Comparison of ENCODE assay signal across 16 mouse cellular contexts in the genomic region with DNA sequence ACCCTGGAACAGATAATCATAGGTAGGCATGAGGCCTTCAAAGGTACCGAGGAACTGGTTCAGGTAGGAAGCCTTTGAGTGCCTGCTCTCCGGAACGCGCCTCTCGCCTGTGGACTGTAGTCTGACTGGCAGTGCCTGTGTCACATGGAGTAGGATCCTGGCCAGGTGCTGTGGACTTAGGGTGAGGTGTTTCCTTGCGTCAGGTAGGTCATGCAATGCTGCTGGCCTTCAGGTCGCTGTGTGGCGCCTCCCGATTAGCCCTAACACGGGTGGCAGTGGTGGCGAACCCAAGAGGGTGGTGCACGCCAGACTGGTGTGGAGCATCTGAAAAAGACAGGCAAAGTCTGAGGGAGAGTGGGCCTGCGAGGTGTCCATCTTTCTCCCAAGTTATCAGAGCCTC. TPM values are rescaled to one million over a fixed set of nuclear protein-coding genes. Genes with fewer than 3 reads are reported as not detected.
DNase-seq lines count a peak whose midpoint lies in the region; ATAC-seq lines count a peak whose summit lies in the region.
"Had no signal": no experiment of that assay in that cellular context is flagged by ENCODE, and none has a peak within 500 bp of the region (broad histone marks: within the 10 kb centered on the region; RNA-seq: fewer than 3 reads in every experiment).

No protein-coding gene starts in this region.

- no peak overlapping the region for H3K27ac ChIP-seq in forebrain, embryonic 11.5 days (ENCODE audit: low read depth, low read length)
- no peak overlapping the region for H3K27ac ChIP-seq in forebrain, embryonic 14.5 days (ENCODE audit: low read depth, low read length)
- no peak overlapping the region for H3K27ac ChIP-seq in midbrain, embryonic 13.5 days
- no peak overlapping the region for H3K27ac ChIP-seq in midbrain, embryonic 14.5 days (replicated peaks; ENCODE audit: low read depth, low read length)
- no peak overlapping the region for H3K27ac ChIP-seq in hindbrain, embryonic 13.5 days
- peak overlapping the region; percentile 24; the same call in 1 of the 2 replicates for H3K27ac ChIP-seq in neural tube, embryonic 13.5 days (replicated peaks)
- H3K27ac ChIP-seq: embryonic facial prominence, embryonic 10.5 days; forebrain, embryonic 12.5 days; limb, embryonic 15.5 days had no signal

- peaks cover 11% of the 10 kb centered on the region for H3K4me1 ChIP-seq in forebrain, embryonic 11.5 days (replicated peaks; ENCODE audit: control insufficient read depth, insufficient read depth, low read length)
- H3K4me1 ChIP-seq in forebrain, embryonic 14.5 days (ENCODE audit: control insufficient read depth, insufficient read depth, low read length): peaks cover 24% of the 10 kb centered on the region
- peaks cover 81% of the 10 kb centered on the region for H3K4me1 ChIP-seq in midbrain, embryonic 13.5 days (replicated peaks)
- H3K4me1 ChIP-seq in midbrain, embryonic 14.5 days (ENCODE audit: control insufficient read depth, insufficient read depth, low read length): peaks cover 54% of the 10 kb centered on the region
- peaks cover 89% of the 10 kb centered on the region for H3K4me1 ChIP-seq in hindbrain, embryonic 13.5 days (replicated peaks)
- H3K4me1 ChIP-seq in neural tube, embryonic 13.5 days (replicated peaks): peaks cover 88% of the 10 kb centered on the region

- 91% methylated on average over 13 of the region's 13 CpGs for WGBS in forebrain, embryonic 11.5 days
- WGBS in forebrain, embryonic 14.5 days: 89% methylated on average over 13 of the region's 13 CpGs
- 94% methylated on average over 13 of the region's 13 CpGs for WGBS in midbrain, embryonic 13.5 days
- 91% methylated on average over 13 of the region's 13 CpGs for WGBS in midbrain, embryonic 14.5 days
- 89% methylated on average over 13 of the region's 13 CpGs for WGBS in hindbrain, embryonic 13.5 days
- 91% methylated on average over 13 of the region's 13 CpGs for WGBS in neural tube, embryonic 13.5 days

- H3K27me3 ChIP-seq in forebrain, embryonic 11.5 days (ENCODE audit: control insufficient read depth, insufficient read depth, low read length): peaks cover 6% of the 10 kb centered on the region
- H3K27me3 ChIP-seq in forebrain, embryonic 14.5 days (replicated peaks; ENCODE audit: control insufficient read depth, insufficient read depth, low read length): no peaks in the 10 kb centered on the region
- 0 out of 2 replicates have a peak, but pooled peaks cover 3% of the 10 kb centered on the region for H3K27me3 ChIP-seq in midbrain, embryonic 13.5 days
- no peaks in the 10 kb centered on the region for H3K27me3 ChIP-seq in midbrain, embryonic 14.5 days (ENCODE audit: control insufficient read depth, insufficient read depth, low read length)
- no peaks in the 10 kb centered on the region for H3K27me3 ChIP-seq in hindbrain, embryonic 13.5 days
- peaks cover 6% of the 10 kb centered on the region; the same call in 1 of the 2 replicates for H3K27me3 ChIP-seq in neural tube, embryonic 13.5 days

- H3K36me3 ChIP-seq in forebrain, embryonic 11.5 days (ENCODE audit: control insufficient read depth, insufficient read depth, low read length): no peaks in the 10 kb centered on the region
- H3K36me3 ChIP-seq in forebrain, embryonic 14.5 days (ENCODE audit: control insufficient read depth, insufficient read depth, low read length): peaks cover 8% of the 10 kb centered on the region; the same call in 1 of the 2 replicates
- 0 out of 2 replicates have a peak, but pooled peaks cover 14% of the 10 kb centered on the region for H3K36me3 ChIP-seq in midbrain, embryonic 13.5 days
- 0 out of 2 replicates have a peak, but pooled peaks cover 3% of the 10 kb centered on the region for H3K36me3 ChIP-seq in midbrain, embryonic 14.5 days (ENCODE audit: control insufficient read depth, insufficient read depth, low read length)
- H3K36me3 ChIP-seq in hindbrain, embryonic 13.5 days: 0 out of 2 replicates have a peak, but pooled peaks cover 9% of the 10 kb centered on the region
- peaks cover 10% of the 10 kb centered on the region; the same call in 1 of the 2 replicates for H3K36me3 ChIP-seq in neural tube, embryonic 13.5 days
- H3K36me3 ChIP-seq: embryonic facial prominence, embryonic 10.5 days; forebrain, embryonic 12.5 days; limb, embryonic 15.5 days had no signal

- H3K4me2 ChIP-seq in forebrain, embryonic 11.5 days (ENCODE audit: low read depth, low read length, severe bottlenecking): no peak overlapping the region
- H3K4me2 ChIP-seq in forebrain, embryonic 14.5 days (ENCODE audit: low read length): no peak overlapping the region
- peak overlapping the region; percentile 92; the same call in 1 of the 2 replicates for H3K4me2 ChIP-seq in midbrain, embryonic 13.5 days (replicated peaks)
- no peak overlapping the region for H3K4me2 ChIP-seq in midbrain, embryonic 14.5 days (ENCODE audit: low read length)
- peak overlapping the region; percentile 93 for H3K4me2 ChIP-seq in hindbrain, embryonic 13.5 days
- H3K4me2 ChIP-seq in neural tube, embryonic 13.5 days: peak overlapping the region; percentile 78
- H3K4me2 ChIP-seq: forebrain, embryonic 12.5 days; limb, embryonic 15.5 days had no signal

- H3K9me3 ChIP-seq in forebrain, embryonic 11.5 days (ENCODE audit: control insufficient read depth, low read length): no peaks in the 10 kb centered on the region
- H3K9me3 ChIP-seq in forebrain, embryonic 14.5 days (replicated peaks; ENCODE audit: control insufficient read depth, low read length): no peaks in the 10 kb centered on the region
- no peaks in the 10 kb centered on the region for H3K9me3 ChIP-seq in midbrain, embryonic 13.5 days
- H3K9me3 ChIP-seq in midbrain, embryonic 14.5 days (ENCODE audit: control insufficient read depth, low read length): no peaks in the 10 kb centered on the region
- H3K9me3 ChIP-seq in hindbrain, embryonic 13.5 days: no peaks in the 10 kb centered on the region
- no peaks in the 10 kb centered on the region for H3K9me3 ChIP-seq in neural tube, embryonic 13.5 days
- H3K9me3 ChIP-seq: embryonic facial prominence, embryonic 10.5 days; forebrain, embryonic 12.5 days; limb, embryonic 15.5 days had no signal

- no peak overlapping the region for H3K9ac ChIP-seq in forebrain, embryonic 11.5 days (ENCODE audit: low read length)
- no peak overlapping the region for H3K9ac ChIP-seq in forebrain, embryonic 14.5 days (ENCODE audit: low read length)
- no peak overlapping the region for H3K9ac ChIP-seq in midbrain, embryonic 13.5 days (replicated peaks)
- H3K9ac ChIP-seq in midbrain, embryonic 14.5 days (replicated peaks; ENCODE audit: low read length): no peak overlapping the region
- H3K9ac ChIP-seq in hindbrain, embryonic 13.5 days: peak overlapping the region; percentile 91
- peak overlapping the region; percentile 59 for H3K9ac ChIP-seq in neural tube, embryonic 13.5 days
- H3K9ac ChIP-seq: forebrain, embryonic 12.5 days; limb, embryonic 15.5 days had no signal

- DNase-seq in forebrain, embryonic 11.5 days (ENCODE audit: low spot score): peak; percentile 28
- no peak for DNase-seq in forebrain, embryonic 14.5 days (ENCODE audit: low spot score)
- no peak for DNase-seq in midbrain, embryonic 14.5 days
- no peak for DNase-seq in adrenal gland, postnatal 36 days
- DNase-seq: B cell, adult 2 months; cerebellum, postnatal 36 days; gastrocnemius, postnatal 14 days; kidney, adult 11 months; layer of hippocampus, postnatal 36 days; lung, postnatal 10 days had no signal

- ATAC-seq in forebrain, embryonic 11.5 days (replicated peaks; ENCODE audit: low FRiP score): no peak
- no peak for ATAC-seq in forebrain, embryonic 14.5 days
- ATAC-seq in midbrain, embryonic 13.5 days: no peak
- ATAC-seq in midbrain, embryonic 14.5 days (ENCODE audit: low FRiP score, low TSS enrichment): no peak
- no peak for ATAC-seq in hindbrain, embryonic 13.5 days (ENCODE audit: low FRiP score)
- no peak for ATAC-seq in neural tube, embryonic 13.5 days (ENCODE audit: low read depth)

- no peak overlapping the region for H3K4me3 ChIP-seq in forebrain, embryonic 11.5 days (ENCODE audit: low read depth, low read length)
- H3K4me3 ChIP-seq in forebrain, embryonic 14.5 days (ENCODE audit: low read depth, low read length): no peak overlapping the region
- H3K4me3 ChIP-seq in midbrain, embryonic 13.5 days (replicated peaks): no peak overlapping the region
- no peak overlapping the region for H3K4me3 ChIP-seq in midbrain, embryonic 14.5 days (replicated peaks; ENCODE audit: low read depth, low read length)
- H3K4me3 ChIP-seq in hindbrain, embryonic 13.5 days: peak overlapping the region; percentile 81; the same call in 1 of the 2 replicates
- no peak overlapping the region; the same call in 1 of the 2 replicates for H3K4me3 ChIP-seq in neural tube, embryonic 13.5 days
- H3K4me3 ChIP-seq: embryonic facial prominence, embryonic 10.5 days; forebrain, embryonic 12.5 days; limb, embryonic 15.5 days had no signal

RNA-seq across cellular contexts. Expression of gene Rab6b, which starts 3.3 kb away (rescaled TPM):
- 12.5 and 13.6 TPM in 2 replicates for polyA plus RNA-seq in forebrain, embryonic 11.5 days (2014; fragmentation: Nextera tagmentation; extraction: Ambion mirVana)
- polyA plus RNA-seq in forebrain, embryonic 14.5 days (2014; fragmentation: Nextera tagmentation; extraction: Ambion mirVana): 32.5 and 40.5 TPM in 2 replicates
- 58.9 and 64.2 TPM in 2 replicates for polyA plus RNA-seq in midbrain, embryonic 13.5 days (2015; fragmentation: Nextera tagmentation; extraction: Ambion mirVana)
- 64.2 and 93.4 TPM in 2 replicates for polyA plus RNA-seq in midbrain, embryonic 14.5 days (2014; fragmentation: Nextera tagmentation; extraction: Ambion mirVana)
- polyA plus RNA-seq in hindbrain, embryonic 13.5 days (2015; fragmentation: Nextera tagmentation; extraction: Ambion mirVana): 80.2 and 83.1 TPM in 2 replicates
- 82.5 and 86.2 TPM in 2 replicates for polyA plus RNA-seq in neural tube, embryonic 13.5 days (2015; fragmentation: Nextera tagmentation; extraction: Ambion mirVana)
- total RNA-seq in adrenal gland, postnatal 36 days (2021): 1 to 10 TPM; 2.8 to 3.0 TPM

Comparison
In these comparisons a context has a peak if more than half of its experiments do, and no peak if none do; other contexts are left out.
1. H3K4me2 ChIP-seq: peak in midbrain, embryonic 13.5 days (single experiment), hindbrain, embryonic 13.5 days (single experiment) and neural tube, embryonic 13.5 days (single experiment); none in forebrain, embryonic 11.5 days (single experiment), forebrain, embryonic 14.5 days (single experiment) and midbrain, embryonic 14.5 days (single experiment).
2. H3K9ac ChIP-seq: peak in hindbrain, embryonic 13.5 days (single experiment) and neural tube, embryonic 13.5 days (single experiment); none in forebrain, embryonic 11.5 days (single experiment), forebrain, embryonic 14.5 days (single experiment), midbrain, embryonic 13.5 days (single experiment) and midbrain, embryonic 14.5 days (single experiment).